Mouse (Mus musculus): ENCODE data around the gene Wdr90. TPM values are rescaled to one million over a fixed set of nuclear protein-coding genes. Genes with fewer than 3 reads are reported as not detected.
"Not testable (repeated sequence)": the region's sequence is repeated elsewhere in the genome, so short reads cannot be mapped to it uniquely, and the experiment has no call there.

Wdr90 gene
- total RNA-seq, 2 experiments from 2014 or later: 20.1 to 21.7 TPM

DNA sequence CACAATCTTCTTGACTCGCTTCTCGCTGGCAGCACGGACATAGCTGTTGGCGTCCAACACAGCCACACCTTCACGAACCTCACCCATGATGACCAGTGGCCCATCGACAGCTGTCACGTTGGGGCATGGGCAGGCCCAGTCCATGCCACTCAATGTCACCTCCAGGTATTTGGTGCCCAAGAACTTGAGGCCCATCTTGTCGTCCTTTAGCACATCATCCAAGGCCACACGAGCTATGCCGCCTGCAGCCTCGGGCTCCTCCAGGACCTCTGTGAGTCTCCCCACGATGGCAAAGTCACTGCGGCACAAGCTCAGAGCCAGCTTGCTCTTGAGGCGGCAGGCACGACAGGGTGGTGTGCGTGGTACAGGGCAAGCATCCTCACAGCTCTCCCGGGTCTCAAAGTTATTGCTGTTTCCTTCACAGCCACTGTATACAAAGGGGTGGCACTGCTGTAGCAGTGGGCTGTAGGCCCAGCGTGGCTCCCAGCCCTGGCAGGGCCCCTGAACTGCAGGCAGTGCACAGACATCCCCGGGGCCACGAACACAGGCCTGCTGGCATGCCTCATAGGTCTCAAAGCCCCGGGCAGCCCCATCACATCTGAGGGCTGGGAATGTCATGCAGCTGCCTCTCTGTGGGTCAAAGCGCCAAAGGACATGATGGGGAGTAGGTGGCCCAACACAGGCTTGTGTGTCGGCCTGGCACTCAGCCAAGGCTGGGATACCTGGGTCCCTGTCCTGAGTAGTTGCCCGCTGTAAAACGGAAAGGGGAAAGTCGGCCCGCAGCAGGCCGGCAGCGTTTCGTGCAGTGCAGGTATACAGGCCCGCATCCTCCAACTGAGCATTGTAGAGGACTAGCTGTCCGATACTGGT lies 16.7 kb upstream of the Wdr90 start:
- DNase-seq (ENCODE audit: low spot score in 2 of 2): no peak

DNA sequence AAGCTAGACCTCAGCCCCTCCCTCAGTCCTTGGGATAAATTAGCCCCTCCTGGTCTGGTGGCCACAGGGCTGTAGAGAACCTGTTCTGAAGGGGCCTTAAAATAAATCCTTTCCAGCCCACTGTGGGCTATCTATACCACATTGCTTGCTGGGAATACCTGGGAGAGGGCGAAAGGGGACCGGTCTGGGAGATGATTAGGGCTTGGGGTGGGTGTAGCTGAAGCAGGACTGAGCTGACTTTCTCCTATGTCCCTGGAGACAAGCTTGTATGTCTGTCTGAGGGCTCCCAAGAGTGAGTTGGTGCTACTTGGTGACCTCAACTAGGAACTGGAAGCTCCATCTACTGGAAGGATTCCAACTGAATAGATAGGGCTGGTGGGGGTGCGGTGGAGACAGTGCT lies 15.7 kb upstream of the Wdr90 start:
- DNase-seq (ENCODE audit: low spot score in 2 of 2): no peak

DNA sequence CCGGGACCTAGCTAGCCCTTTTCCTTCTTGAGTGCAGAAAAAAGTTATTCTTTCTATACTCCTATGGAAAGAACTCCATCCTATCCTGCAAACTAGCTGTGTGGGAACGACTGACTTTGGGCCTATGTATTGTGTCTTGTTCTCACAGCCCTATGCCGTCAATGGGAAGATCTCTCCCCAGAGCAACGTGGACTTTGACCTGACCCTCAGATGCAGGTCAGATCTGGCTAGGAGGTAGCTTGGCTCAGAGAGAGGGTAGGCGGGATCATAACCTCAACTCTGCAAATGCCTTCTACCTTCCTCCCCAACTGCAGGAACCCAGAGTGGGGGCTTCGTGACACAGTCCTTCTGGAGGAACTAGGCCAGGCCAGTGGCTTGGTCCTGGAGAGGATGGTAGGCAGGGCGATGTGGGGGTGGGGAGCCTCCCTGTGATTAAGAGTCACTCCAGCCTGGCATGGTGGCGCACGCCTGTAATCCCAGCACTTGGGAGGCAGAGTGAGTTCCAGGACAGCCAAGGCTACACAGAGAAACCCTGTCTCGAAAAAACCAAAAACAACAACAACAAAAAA lies 15.1 kb upstream of the Wdr90 start:
- DNase-seq (ENCODE audit: low spot score in 2 of 2): no peak

DNA sequence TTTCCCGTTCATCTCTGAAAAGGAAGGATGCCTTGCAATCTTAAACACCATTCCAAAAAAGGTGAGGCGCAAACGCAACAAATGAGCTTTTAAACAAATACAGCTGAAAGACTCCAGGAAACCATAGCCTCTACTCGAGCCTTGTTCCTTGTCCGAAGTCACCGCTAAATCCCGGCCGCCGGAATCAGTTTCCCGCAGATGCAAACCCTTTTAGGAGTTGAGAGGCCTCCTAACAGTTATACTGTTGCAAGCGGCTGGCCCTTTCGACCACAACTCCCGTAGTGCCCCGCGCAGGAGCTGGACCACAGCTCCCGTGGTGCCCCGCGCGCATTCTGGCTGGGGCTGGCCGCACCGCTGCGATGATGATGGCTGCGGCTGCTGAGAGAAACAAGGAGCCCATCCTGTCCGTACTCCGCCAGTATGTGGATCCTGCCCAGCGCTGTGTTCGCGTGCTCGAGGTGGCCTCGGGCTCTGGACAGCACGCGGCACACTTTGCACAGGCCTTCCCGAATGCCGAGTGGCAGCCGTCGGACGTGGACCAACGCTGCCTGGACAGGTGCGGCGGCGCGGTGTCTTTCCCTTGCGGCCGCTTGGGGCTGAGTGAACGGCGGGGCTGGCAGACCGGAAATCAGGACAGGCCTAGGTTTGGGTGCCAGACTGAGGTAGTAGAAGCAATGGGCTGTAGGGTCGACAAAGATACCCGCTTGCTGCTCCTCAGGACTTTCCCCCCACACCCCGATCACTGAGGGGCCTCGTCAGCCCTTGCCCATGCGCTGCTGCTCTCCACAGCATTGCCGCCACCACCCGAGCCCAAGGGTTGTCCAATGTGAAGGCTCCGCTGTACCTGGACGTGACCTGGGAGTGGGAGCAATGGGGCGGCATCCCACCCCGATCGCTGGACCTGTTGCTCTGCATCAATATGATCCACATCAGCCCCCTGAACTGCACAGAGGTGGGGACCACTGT lies 14.2 kb upstream of the Wdr90 start:
- DNase-seq (ENCODE audit: low spot score in 2 of 2): peak; percentile 88 to 93

DNA sequence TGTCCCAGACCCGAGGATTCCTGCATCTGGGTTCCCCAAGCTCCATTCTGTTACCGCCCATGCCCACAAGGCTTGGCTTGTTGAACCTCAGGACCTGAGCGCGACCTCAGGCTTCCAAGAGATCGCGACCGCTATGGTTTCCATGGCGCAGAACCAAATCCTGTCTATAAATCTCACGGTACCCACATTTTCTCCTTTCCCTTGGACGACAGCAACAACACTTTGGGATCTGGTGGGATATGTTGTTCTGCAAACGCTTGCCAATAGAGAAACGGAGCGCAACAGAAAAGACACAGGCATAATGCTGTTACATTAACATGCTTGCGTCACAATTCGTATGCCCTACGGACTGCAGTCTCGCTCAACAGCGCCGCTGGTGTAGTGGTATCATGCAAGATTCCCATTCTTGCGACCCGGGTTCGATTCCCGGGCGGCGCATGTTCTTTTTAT lies 13.4 kb upstream of the Wdr90 start, which contains the start of gene Mettl26:
Gene Mettl26, plus strand, starts transcription at position 354 of the 450 bp plus-strand sequence.
- DNase-seq (ENCODE audit: low spot score in 2 of 2): peak; percentile 95 to 99

DNA sequence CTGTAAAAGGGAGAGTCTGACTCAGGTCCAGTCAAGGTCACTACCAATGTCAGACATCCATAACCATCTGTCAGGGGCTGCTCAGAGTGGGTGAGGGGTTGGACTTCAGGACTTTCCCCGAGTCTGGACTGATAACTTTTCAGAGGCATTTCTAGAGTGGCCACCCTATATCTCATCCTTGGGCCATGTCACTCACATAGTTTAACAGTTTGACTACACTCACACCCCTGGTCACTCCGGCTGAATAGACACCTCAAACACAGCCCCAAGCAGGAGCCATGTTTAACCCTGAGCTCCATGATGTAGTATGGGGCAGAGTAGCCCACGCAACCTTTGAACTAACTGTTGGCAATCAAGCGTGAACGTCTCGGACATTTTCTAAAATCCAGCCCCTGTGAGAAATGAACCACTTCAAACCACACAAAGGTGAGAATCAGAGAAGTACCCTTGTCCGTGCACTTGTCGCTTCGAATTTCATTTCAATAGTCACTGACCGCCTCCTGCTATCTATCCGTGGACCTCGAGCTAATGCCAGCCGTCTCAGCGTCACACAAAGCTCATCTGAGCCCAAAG lies 12.9 kb upstream of the Wdr90 start:
- DNase-seq (ENCODE audit: low spot score in 2 of 2): no peak

DNA sequence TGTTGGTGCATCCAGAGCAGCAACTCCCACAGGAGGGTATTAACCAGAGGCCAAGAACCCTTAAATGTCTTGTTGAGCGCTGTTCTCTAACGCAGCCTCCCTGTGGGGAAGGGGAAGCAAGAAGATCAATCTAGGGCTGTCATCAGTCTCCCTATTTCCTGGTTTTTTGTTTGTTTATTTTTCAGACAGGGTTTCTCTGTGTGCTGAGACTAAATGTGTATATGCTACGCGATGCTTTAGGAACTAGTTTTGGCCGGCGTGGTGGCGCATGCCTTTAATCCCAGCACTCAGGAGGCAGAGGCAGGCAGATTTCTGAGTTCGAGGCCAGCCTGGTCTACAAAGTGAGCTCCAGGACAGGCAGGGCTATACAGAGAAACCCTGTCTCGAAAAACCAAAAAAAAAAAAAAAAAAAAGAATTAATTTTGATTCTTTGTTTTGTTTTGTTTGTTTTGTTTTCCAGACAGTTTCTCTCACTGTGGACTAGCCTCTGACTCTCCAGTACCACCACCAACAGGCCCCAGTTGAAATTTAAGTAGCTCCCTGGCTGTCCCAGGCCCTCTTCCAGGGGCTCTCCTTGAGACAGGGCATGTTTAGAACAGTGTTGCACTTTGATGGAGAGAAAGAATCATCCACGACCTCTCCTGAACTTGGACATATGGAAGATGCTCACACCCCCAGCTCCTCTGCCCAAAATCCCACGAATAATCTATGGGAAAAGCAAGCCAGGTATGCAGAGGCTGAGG lies 12.3 kb upstream of the Wdr90 start:
- no peak for DNase-seq (ENCODE audit: low spot score in 2 of 2)

DNA sequence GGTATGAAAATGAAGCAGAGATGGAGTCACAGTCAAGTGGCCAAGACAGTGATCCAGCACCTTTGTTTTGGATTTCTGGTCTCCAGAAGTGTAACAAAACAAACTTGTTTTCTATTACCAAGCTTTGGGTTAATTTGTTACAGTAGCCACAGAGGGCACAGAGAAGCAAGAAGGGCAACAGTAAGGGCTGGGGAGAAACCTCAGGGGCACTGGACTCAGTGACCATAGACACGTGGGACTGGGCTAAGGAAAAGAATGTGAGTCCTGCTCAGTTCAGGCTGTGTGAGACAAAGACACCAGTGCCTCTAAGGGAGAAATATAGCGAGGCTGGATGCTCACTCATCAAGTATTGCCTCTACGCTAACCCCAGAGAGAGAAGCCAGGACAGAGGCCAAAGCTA lies 11.4 kb upstream of the Wdr90 start:
- DNase-seq (ENCODE audit: low spot score in 2 of 2): no peak

DNA sequence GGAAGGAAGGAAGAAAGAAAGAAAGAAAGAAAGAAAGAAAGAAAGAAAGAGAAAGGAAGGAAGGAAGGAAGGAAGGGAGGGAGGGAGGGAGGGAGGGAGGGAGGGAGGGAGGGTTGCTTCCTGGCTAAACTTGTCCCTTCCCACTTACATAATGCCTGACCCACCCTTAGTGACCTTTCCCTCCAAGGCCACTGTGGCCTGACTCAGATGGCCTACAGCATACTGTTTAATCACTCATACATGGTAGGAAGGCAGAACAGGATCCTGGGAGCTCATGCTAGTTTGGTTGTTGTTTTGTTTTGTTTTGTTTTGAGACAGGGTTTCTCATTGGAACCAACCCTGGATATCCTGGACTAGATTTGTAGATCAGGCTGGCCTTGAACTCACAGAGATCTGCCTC lies 10.3 kb upstream of the Wdr90 start:
- not testable (repeated sequence) for DNase-seq (ENCODE audit: low spot score in 2 of 2)

DNA sequence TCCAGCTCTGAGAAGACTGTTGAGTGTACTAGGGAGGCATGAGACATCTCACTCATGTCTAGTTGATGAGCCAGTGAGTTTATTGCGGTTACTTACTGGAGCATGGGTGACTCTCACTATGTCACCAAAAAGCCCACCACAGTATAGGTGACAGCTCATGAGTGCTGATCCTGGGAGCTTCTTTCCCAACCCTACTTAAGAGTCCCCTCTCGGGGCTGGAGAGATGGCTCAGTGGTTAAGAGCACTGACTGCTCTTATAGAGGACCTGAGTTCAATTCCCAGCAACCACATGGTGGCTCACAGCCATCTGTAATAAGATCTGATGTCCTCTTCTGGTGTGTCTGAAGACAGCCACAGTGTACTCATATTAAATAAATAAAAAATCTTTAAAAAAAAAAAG lies 8.7 kb upstream of the Wdr90 start:
- no peak for DNase-seq (ENCODE audit: low spot score in 2 of 2)

DNA sequence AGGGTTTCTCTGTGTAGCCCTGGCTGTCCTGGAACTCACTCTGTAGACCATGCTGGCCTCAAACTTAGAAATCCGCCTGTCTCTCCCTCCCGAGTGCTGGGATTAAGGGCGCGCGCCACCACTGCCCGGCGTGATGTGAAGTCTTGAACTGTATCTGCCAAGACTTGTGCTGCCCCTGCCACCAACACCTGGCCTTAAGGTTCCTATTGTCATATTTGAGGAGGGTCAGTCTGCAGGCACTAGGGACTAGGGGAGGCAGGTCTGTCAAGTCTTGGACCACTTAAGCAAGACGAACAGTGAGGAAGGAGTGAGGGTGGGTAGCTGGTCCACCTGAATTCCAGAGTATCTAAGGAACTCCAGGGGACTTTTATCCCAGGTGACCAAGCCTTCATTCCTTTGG lies 8.2 kb upstream of the Wdr90 start:
- no peak for DNase-seq (ENCODE audit: low spot score in 2 of 2)

DNA sequence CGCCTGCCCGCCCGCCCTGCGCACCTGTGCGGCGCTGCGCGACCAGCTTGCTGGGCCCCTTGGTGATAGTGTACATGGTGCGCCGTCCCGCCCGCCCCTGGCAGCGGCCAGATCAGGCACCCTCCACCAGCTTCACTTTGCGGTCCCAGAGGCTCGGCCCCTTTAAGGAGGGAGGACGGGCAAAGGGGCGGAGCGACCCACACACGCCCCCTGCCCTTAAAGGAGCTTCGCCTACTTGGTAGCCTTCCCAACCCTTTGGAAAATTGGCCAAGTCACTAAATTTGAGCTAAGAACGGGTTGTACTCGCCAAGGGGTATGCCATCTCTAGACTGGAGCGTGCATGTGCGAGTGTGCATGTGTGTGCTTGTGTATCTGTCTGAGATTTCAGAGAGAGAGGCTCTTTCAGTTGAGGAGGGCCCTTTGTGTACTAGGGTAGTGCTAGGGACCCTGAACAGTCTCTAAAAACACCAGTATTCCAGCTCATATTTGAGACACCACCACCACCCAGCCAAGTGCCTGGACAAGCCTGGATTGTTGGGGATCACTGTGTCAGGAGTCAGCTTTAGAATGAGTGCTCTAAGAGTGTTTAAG lies 7.4 kb upstream of the Wdr90 start, which contains the start of gene Mcrip2:
Gene Mcrip2, minus strand, starts transcription at position 164 of the 591 bp plus-strand sequence.
- peak; percentile 79 to 86 for DNase-seq (ENCODE audit: low spot score in 2 of 2)

DNA sequence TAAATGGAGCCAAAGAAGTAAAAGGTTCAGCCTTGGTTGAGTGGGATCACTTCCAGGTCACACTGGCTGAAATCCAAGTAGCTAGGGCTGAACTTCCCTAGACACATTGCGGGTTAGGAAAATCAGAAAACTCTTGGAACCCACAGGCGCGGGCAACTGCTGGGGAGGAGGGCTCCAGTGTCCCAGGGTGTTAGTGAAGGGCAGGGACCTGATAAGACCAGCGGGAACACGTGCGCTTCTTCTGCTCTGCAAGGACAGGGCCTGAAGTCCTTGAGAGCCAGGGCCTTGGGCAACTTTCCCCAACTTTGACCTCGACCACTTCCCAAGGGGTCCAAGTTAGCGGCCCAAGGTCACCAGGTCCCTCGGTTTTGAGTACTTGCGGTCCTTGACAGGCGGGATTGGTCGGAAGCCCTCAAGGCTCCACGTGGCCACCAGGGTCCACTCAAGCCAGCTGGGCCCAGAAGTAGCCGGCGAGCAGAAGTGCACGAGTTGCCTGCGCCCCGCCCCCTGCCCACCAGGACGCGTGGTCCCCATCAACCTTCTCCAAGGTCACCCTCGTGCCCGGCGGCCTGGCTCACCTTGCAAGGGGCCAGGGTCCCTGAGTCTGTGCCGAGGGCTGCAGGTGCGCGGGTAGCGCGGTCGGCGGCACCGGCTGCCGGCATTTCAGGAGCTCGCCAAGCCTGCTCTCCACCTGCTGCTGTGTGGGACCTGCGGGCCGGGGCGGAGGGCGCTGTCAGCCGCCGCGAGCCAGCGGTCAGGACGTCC lies 6.7 kb upstream of the Wdr90 start:
- no peak for DNase-seq (ENCODE audit: low spot score in 2 of 2)

DNA sequence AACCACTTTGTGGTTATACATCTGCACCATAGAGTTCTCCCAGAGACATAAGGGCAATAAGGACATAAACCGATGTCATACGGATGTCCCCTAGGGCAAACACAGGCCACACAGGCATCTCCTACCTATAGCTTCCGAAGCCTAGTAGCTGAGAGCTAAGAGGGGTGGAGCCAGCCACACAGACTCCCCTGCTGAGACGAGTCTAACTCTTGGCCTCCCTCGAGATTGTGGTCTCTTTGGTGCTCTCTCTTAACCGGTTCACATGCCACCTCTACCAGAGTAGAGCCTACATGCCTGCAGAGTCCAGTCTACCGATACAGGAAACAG lies 6.2 kb upstream of the Wdr90 start:
- no peak for DNase-seq (ENCODE audit: low spot score in 2 of 2)

DNA sequence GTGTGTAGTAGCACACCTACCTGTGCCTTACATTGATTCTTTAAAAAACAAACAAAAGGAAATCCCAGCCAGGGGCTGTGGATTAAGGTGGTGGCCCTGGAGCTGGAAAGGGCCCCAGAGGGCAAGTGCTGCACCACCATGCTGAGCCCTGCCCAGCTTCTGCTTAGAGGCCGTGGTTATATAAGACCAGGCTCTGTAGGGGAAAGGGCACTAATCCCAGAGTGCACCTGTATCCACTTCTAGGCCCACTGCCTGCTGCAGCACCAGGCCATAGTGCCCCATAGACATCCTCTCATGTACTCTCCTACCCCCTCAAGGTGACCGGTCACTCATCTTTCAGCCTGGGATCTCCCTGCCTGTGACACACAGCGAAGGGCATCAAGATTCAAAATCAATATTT lies 4.9 kb upstream of the Wdr90 start:
- no peak for DNase-seq (ENCODE audit: low spot score in 2 of 2)

DNA sequence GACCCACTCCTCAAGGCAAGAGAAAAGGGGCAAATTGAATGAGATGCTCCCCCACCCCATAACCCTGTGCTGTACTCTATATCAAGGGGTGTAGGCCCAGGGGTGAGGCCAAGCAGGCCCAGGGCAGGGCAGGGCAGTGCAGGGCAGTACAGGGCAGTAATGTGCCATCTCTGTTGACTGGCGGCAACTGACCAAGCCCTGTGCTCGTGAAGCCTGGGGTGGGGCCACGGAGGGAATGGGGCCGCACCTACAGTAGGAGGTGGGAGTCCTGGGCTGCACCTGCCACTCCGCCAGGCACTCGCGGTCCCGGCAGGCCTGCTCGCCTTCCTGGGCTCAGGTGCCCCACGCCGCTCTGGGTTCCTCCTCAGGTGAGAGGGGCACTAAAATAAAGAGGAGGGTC lies 4.0 kb upstream of the Wdr90 start:
- no peak for DNase-seq (ENCODE audit: low spot score in 2 of 2)

DNA sequence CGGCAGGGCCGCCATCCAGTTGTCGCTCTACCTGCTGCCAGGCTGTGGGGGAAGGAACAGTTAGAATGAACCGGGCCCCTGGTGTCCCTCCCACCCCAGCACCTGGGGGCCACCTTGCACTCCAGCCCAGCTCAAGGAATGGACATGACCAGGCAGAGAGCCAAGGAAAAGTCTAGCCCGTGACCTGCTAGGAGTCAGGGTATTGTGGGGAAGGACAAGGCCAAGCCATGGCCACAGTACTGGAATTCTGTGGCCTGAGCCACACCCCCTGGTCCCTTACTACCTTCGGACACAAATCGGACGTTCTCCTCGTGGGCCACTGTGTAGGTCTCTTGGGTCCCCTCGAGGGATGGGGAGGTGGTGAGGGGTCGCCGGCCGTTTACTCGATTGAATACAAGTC lies 3.0 kb upstream of the Wdr90 start:
- no peak for DNase-seq (ENCODE audit: low spot score in 2 of 2)

DNA sequence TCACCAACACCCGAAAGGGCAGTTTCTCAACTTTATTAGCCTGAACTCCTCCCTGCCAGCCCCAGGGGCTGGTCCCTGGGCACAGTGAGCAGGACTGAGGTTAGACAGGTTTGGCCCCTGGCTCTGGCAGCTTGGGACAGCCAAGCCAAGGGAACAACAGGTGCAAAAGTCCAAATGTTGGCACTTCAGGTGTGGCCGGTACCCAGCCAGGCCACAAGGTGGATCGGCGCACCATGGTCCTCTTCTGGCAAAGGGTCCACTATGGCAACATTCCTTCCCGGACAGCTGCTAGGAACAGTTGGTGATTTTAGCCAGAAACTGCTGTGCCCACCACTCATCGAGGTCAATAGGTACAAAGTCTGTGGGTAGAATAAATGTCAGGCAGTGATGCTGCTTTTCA lies 2.4 kb upstream of the Wdr90 start:
- DNase-seq (ENCODE audit: low spot score in 2 of 2): no peak
